Mouse (Mus musculus) heart, embryonic 14.5 days (tissue): Measurements from ENCODE around the gene Tbc1d12. TPM values are rescaled to one million over a fixed set of nuclear protein-coding genes. Genes with fewer than 3 reads are reported as not detected.

Experiments used
- ATAC-seq: fragments of 200-750 bp; cut with Nextera tagmentation; 2 replicates; pipeline ENCODE4 v1.8.0; 2017; ENCODE audit warnings: low read depth, moderate TSS enrichment; ENCODE audit not compliant: insufficient number of reproducible peaks, insufficient read depth, low FRiP score
- H3K27ac ChIP-seq, 2 experiments: fragments of 200-500 bp in 1 of 2; fragments of 300-500 bp in 1 of 2; sonication (generic) in 1 of 2; replicated peaks in 1 of 2; 2 replicates each; pipeline ENCODE4 v1.5.1; 2012 to 2014; ENCODE audit warnings: low read depth in 2 of 2, low read length in 2 of 2, control low read depth in 1 of 2, mild to moderate bottlenecking in 1 of 2, mixed read lengths in 1 of 2; ENCODE audit not compliant: control insufficient read depth in 1 of 2, insufficient read depth in 1 of 2
- H3K27me3 ChIP-seq: fragments of 300-500 bp; sonication (generic); 2 replicates; pipeline ENCODE4 v1.6.1; 2014; ENCODE audit warnings: mild to moderate bottlenecking, low read length, control low read depth; ENCODE audit not compliant: control insufficient read depth, insufficient read depth
- H3K36me3 ChIP-seq: fragments of 300-500 bp; sonication (generic); 2 replicates; pipeline ENCODE4 v1.6.1; 2014; ENCODE audit warnings: mild to moderate bottlenecking, control low read depth, low read length, mixed read lengths; ENCODE audit not compliant: control insufficient read depth, insufficient read depth
- H3K4me1 ChIP-seq, 2 experiments: fragments of 200-500 bp in 1 of 2; fragments of 300-500 bp in 1 of 2; sonication (generic) in 1 of 2; 2 replicates each; pipeline ENCODE4 v1.6.1; 2012 to 2014; ENCODE audit warnings: low read length in 2 of 2, control low read depth in 1 of 2, mixed read lengths in 1 of 2; ENCODE audit not compliant: control insufficient read depth in 2 of 2, insufficient read depth in 2 of 2
- H3K4me2 ChIP-seq: fragments of 300-500 bp; sonication (generic); 2 replicates; pipeline ENCODE4 v1.6.1; 2014; ENCODE audit warnings: mild to moderate bottlenecking, low read length
- H3K4me3 ChIP-seq, 2 experiments: fragments of 200-500 bp in 1 of 2; fragments of 300-500 bp in 1 of 2; sonication (generic) in 1 of 2; 2 replicates each; pipeline ENCODE4 v1.5.1; 2012 to 2014; ENCODE audit warnings: low read length in 2 of 2, mild to moderate bottlenecking in 2 of 2, control low read depth in 1 of 2, low read depth in 1 of 2, moderate library complexity in 1 of 2; ENCODE audit not compliant: control insufficient read depth in 1 of 2, insufficient read depth in 1 of 2
- H3K9ac ChIP-seq: fragments of 300-500 bp; sonication (generic); 2 replicates; pipeline ENCODE4 v1.6.1; 2014; ENCODE audit warnings: mild to moderate bottlenecking, low read length
- H3K9me3 ChIP-seq: fragments of 300-500 bp; sonication (generic); 2 replicates; pipeline ENCODE4 v1.6.1; 2016; ENCODE audit warnings: low read length, control low read depth; ENCODE audit not compliant: control insufficient read depth
- WGBS: fragments of 180-500 bp; shearing (Covaris S2); extraction: QIAGEN DNeasy Blood & Tissue Kit; methylation state at CpG from one replicate; pipeline ENCODE4 v1.1.7; 2014; 5-methylcytosine and 5-hydroxymethylcytosine counted together
- polyA plus RNA-seq: library from polyadenylated mRNA; unstranded; fragments of >200 nt; fragmentation: Nextera tagmentation; extraction: Ambion mirVana; gene quantifications from 2 replicates; pipeline ENCODE4 v1.2.1, GENCODE M21; 2014

Tbc1d12 gene
- 2.1 and 2.8 TPM in 2 replicates for polyA plus RNA-seq

DNA sequence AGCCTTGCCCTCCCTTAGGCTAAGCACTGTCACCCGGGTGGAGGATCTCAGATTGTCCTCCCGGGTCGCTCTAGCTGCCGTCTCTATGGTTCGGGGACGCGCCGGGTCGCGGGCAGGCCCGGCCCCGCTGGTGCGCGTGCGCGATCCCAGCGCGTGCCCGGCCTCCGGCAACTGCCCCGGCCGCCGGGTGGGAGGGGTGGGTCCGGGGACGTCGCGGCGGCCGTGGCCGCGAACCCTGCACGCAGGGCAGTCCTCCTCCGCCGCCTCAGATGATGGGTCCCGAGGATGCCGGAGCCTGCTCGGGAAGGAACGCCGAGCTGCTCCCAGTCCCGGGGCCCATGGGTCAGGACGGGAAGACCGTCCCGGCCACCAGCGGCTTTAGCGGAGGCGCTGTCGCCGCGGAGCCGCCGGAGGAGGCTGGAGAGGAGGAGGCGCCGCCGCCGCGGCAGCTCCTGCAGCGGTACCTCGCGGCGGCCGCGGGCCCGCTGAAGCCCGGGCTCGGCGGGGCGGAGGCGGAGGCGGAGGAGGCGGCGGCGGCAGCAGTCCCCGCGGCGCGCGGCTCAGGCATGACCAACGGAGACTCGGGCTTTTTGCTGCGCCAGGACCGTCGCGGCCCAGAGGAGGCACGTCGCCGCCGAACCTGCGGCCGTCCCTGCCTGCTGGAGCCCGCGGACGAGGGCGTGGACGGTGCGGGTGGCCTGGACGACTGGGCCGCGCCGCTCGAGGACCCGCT lies at the start of gene Tbc1d12:
Gene Tbc1d12 (plus strand): TSS at position 142 of the 733 bp plus-strand sequence.
- WGBS = under 1% methylated on average over 85 of the region's 101 CpGs
- peak within 1 kb of the TSS; percentile 65 for H3K4me2 ChIP-seq
- H3K9me3 ChIP-seq = no peaks in the 10 kb centered on the region
- no peaks in the 10 kb centered on the region for H3K27me3 ChIP-seq
- peak within 1 kb of the TSS; percentile 89 for H3K9ac ChIP-seq
- 0 out of 4 replicates have a peak, but pooled peaks cover 0 to 6% of the 10 kb centered on the region in 2 experiments for H3K4me1 ChIP-seq
- H3K36me3 ChIP-seq = no peaks in the 10 kb centered on the region
- peak within 1 kb of the TSS; percentile 82 to 91 for H3K4me3 ChIP-seq
- peak within 1 kb of the TSS; percentile 76 to 89 for H3K27ac ChIP-seq
- peak; percentile 90 for ATAC-seq

GRCm38 (mm10) chr19:38787756-38788155 lies 48.6 kb upstream of the Tbc1d12 start:
- H3K27me3 ChIP-seq = no peaks in the 10 kb centered on the region
- ATAC-seq = no peak
- 90% methylated on average over 6 of the region's 6 CpGs for WGBS
- H3K9ac ChIP-seq = no peak overlapping the region
- H3K9me3 ChIP-seq = no peaks in the 10 kb centered on the region
- H3K36me3 ChIP-seq = peaks cover 60% of the 10 kb centered on the region
- H3K4me1 ChIP-seq = no peaks in the 10 kb centered on the region
- no peak overlapping the region for H3K4me2 ChIP-seq
- H3K27ac ChIP-seq = no peak overlapping the region
- H3K4me3 ChIP-seq = no peak overlapping the region

DNA sequence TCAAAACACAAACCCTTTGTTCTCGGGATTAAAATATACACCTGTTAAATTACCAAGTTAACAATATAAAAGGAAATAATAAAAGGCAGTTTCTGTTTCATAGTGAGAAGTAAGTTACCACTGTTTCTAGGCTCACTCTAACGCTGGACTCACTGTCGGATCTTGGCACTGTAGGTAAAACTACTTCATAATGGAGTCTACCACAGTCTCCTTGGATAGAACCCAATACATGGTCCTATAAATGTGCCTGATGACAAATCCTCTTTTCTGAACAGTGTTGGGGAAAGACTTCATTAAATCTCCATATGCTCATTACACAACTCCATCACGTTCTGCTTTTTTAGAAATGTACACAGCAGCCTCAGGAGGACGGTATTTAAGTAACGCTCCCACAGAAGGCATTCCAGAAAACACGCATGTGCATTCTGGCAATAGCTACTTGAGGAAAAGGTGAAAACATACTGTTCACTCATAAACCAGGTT lies 42.8 kb upstream of the Tbc1d12 start:
- no peak overlapping the region for H3K4me3 ChIP-seq
- no peak overlapping the region for H3K27ac ChIP-seq
- no peaks in the 10 kb centered on the region for H3K4me1 ChIP-seq
- no peak for ATAC-seq
- H3K27me3 ChIP-seq = no peaks in the 10 kb centered on the region
- no peak overlapping the region for H3K4me2 ChIP-seq
- no peak overlapping the region for H3K9ac ChIP-seq
- H3K36me3 ChIP-seq = peaks cover 93% of the 10 kb centered on the region
- 92% methylated on average over 7 of the region's 7 CpGs for WGBS
- H3K9me3 ChIP-seq = no peaks in the 10 kb centered on the region

DNA sequence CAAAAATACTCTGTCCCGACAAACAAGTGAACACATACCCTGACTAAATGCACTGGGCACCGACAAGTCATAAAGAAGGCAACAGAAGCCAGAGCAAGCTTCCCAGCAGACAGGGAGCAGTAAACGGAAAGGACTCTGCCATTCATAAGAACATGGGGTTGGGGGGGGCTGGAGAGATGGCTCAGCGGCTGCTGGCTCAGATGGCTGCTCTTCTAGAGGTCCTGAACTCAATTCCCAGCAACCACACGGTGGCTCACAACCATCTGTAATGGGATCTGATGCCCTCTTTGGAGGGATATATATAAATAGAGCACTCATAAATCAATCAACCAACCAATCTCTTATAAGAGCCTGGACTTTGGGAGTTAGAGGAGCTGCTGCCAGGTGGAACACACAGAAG lies 39.8 kb upstream of the Tbc1d12 start:
- Histone ChIP-seq H3K27ac (no peak overlapping the region), H3K27me3 (no peaks in the 10 kb centered on the region), H3K4me2 (no peak overlapping the region), H3K4me1 (no peaks in the 10 kb centered on the region), H3K9me3 (no peaks in the 10 kb centered on the region), H3K36me3 (peaks cover 87% of the 10 kb centered on the region), H3K9ac (no peak overlapping the region), H3K4me3 (no peak overlapping the region)
- ATAC-seq = no peak
- 72% methylated on average over 5 of the region's 5 CpGs for WGBS

- Histone ChIP-seq H3K4me3 (no peak overlapping the region), H3K9ac (no peak overlapping the region), H3K27ac (no peak overlapping the region), H3K4me1 (no peaks in the 10 kb centered on the region), H3K27me3 (no peaks in the 10 kb centered on the region), H3K36me3 (peaks cover 89% of the 10 kb centered on the region), H3K9me3 (no peaks in the 10 kb centered on the region), H3K4me2 (no peak overlapping the region)
- WGBS = 67% methylated on average over 1 of the region's 1 CpGs
- ATAC-seq = no peak
Measured at GRCm38 (mm10) chr19:38798291-38798690, 38.1 kb upstream of the Tbc1d12 start.

GRCm38 (mm10) chr19:38798801-38799200 lies 37.6 kb upstream of the Tbc1d12 start:
- 94% methylated on average over 6 of the region's 6 CpGs for WGBS
- no peak overlapping the region for H3K27ac ChIP-seq
- no peaks in the 10 kb centered on the region for H3K27me3 ChIP-seq
- H3K9ac ChIP-seq = no peak overlapping the region
- no peak overlapping the region for H3K4me3 ChIP-seq
- H3K36me3 ChIP-seq = peaks cover 89% of the 10 kb centered on the region
- H3K4me1 ChIP-seq = no peaks in the 10 kb centered on the region
- H3K4me2 ChIP-seq = no peak overlapping the region
- no peak for ATAC-seq
- no peaks in the 10 kb centered on the region for H3K9me3 ChIP-seq

- Histone ChIP-seq H3K27me3 (no peaks in the 10 kb centered on the region), H3K9ac (peak overlapping the region; percentile 83), H3K4me2 (peak overlapping the region; percentile 93), H3K27ac (no peak overlapping the region), H3K9me3 (no peaks in the 10 kb centered on the region), H3K36me3 (peaks cover 25% of the 10 kb centered on the region), H3K4me1 (peaks cover 0 to 7% of the 10 kb centered on the region in 2 experiments; a peak in 3 of 4 replicates), H3K4me3 (peak overlapping the region; percentile 77 to 85; a peak in 3 of 4 replicates)
- WGBS = 36% methylated on average over 8 of the region's 8 CpGs
- ATAC-seq = no peak
Measured at GRCm38 (mm10) chr19:38818191-38818590, 18.2 kb upstream of the Tbc1d12 start.
